Mouse (Mus musculus) bone marrow macrophage, adult 2 months (primary cell): ENCODE measurements around the gene Ebi3. TPM values are rescaled to one million over a fixed set of nuclear protein-coding genes. Genes with fewer than 3 reads are reported as not detected.

Experiments
- H3K27ac ChIP-seq: 2 replicates; pipeline ENCODE4 v1.5.1; 2012; ENCODE audit warnings: low read depth, low read length; ENCODE audit not compliant: insufficient read depth
- H3K4me1 ChIP-seq: 2 replicates; pipeline ENCODE4 v1.6.1; 2012; ENCODE audit warnings: low read length; ENCODE audit not compliant: control insufficient read depth, insufficient read depth
- H3K4me3 ChIP-seq: 2 replicates; pipeline ENCODE4 v1.5.1; 2012; ENCODE audit warnings: mild to moderate bottlenecking, low read length, moderate library complexity; ENCODE audit not compliant: insufficient read depth
- CTCF ChIP-seq: IDR thresholded peaks from 2 replicates; pipeline ENCODE4 v1.5.1; 2012; ENCODE audit warnings: low read depth, mild to moderate bottlenecking, low read length, moderate library complexity
- POLR2A ChIP-seq: IDR thresholded peaks from 2 replicates; pipeline ENCODE4 v1.6.1; 2012; ENCODE audit warnings: mild to moderate bottlenecking, low read depth, low read length, borderline replicate concordance
- polyA plus RNA-seq: library from polyadenylated mRNA; stranded (reverse); fragments of >200 nt; gene quantifications from 2 replicates; pipeline ENCODE4 v1.2.4, GENCODE M21; 2012; ENCODE audit not compliant: missing spikeins, insufficient read depth, insufficient read length

Gene Ebi3
- polyA plus RNA-seq, 1 experiment: 214 TPM

GRCm38 (mm10) chr17:55967186-55967585 is 14.7 kb downstream of the Ebi3 start:
- TF ChIP-seq CTCF (no peak), POLR2A (no peak)
- Histone ChIP-seq H3K27ac (no peak overlapping the region), H3K4me3 (no peak overlapping the region), H3K4me1 (peaks cover 6% of the 10 kb centered on the region)

- H3K4me3 ChIP-seq: no peak overlapping the region
- no peaks in the 10 kb centered on the region for H3K4me1 ChIP-seq
- no peak overlapping the region for H3K27ac ChIP-seq
- TF ChIP-seq POLR2A (no peak), CTCF (no peak)
Measured at GRCm38 (mm10) chr17:55968210-55968609, 15.8 kb downstream of the Ebi3 start.

GRCm38 (mm10) chr17:55969560-55969959 is 17.1 kb downstream of the Ebi3 start:
- no peak for TF ChIP-seq CTCF
- TF ChIP-seq POLR2A: no peak
- no peak overlapping the region for H3K4me3 ChIP-seq
- no peaks in the 10 kb centered on the region for H3K4me1 ChIP-seq
- H3K27ac ChIP-seq: no peak overlapping the region

GRCm38 (mm10) chr17:55969966-55970891 is 17.8 kb downstream of the Ebi3 start, which contains the start of gene Shd:
Gene Shd (plus strand): TSS chr17:55970467.
- TF ChIP-seq POLR2A (no peak), CTCF (no peak)
- Histone ChIP-seq H3K4me1 (no peaks in the 10 kb centered on the region), H3K27ac (no peak within 1 kb of the TSS), H3K4me3 (peak within 1 kb of the TSS; percentile 29)

GRCm38 (mm10) chr17:55971453-55971852 is 19.0 kb downstream of the Ebi3 start:
- no peak overlapping the region for H3K27ac ChIP-seq
- H3K4me3 ChIP-seq: no peak overlapping the region
- TF ChIP-seq CTCF (no peak), POLR2A (no peak)
- no peaks in the 10 kb centered on the region for H3K4me1 ChIP-seq

- TF ChIP-seq CTCF (peak; percentile 82), POLR2A (no peak)
- H3K4me1 ChIP-seq: no peaks in the 10 kb centered on the region; the same call in 1 of the 2 replicates
- H3K4me3 ChIP-seq: no peak overlapping the region
- H3K27ac ChIP-seq: no peak overlapping the region
Measured at GRCm38 (mm10) chr17:55976255-55976862, 23.9 kb downstream of the Ebi3 start.

GRCm38 (mm10) chr17:55977301-55977700 is 24.9 kb downstream of the Ebi3 start:
- Histone ChIP-seq H3K4me3 (no peak overlapping the region), H3K4me1 (no peaks in the 10 kb centered on the region; the same call in 1 of the 2 replicates), H3K27ac (no peak overlapping the region)
- TF ChIP-seq CTCF (no peak), POLR2A (no peak)

- Histone ChIP-seq H3K27ac (no peak within 1 kb of the TSS), H3K4me3 (no peak within 1 kb of the TSS), H3K4me1 (no peaks in the 10 kb centered on the region)
- TF ChIP-seq POLR2A: no peak
- TF ChIP-seq CTCF: no peak
Measured at GRCm38 (mm10) chr17:55986030-55986961, 33.9 kb downstream of the Ebi3 start, which contains the start of gene Fsd1. Gene Fsd1 (plus strand): TSS chr17:55986509.

GRCm38 (mm10) chr17:55990278-55990898 is 37.9 kb downstream of the Ebi3 start:
- H3K4me1 ChIP-seq: no peaks in the 10 kb centered on the region
- no peak overlapping the region for H3K4me3 ChIP-seq
- TF ChIP-seq POLR2A (no peak), CTCF (no peak)
- H3K27ac ChIP-seq: no peak overlapping the region
